Mouse (Mus musculus) small intestine, adult 2 months (tissue): ENCODE measurements around the gene Gm21992. TPM values are rescaled to one million over a fixed set of nuclear protein-coding genes. Genes with fewer than 3 reads are reported as not detected.
A peak's percentile ranks its signal among the peaks of the same experiment; 100 is the strongest.

Experiments
- H3K27ac ChIP-seq: fragments of 200-500 bp; 2 replicates; pipeline ENCODE4 v1.5.1; 2012; ENCODE audit warnings: low read depth, low read length, control low read depth, inconsistent platforms; ENCODE audit not compliant: insufficient read depth
- H3K27me3 ChIP-seq: fragments of 200-500 bp; 2 replicates; pipeline ENCODE4 v1.6.1; 2012; ENCODE audit warnings: mild to moderate bottlenecking, moderate library complexity, low read length, inconsistent platforms; ENCODE audit not compliant: control insufficient read depth, insufficient read depth
- H3K36me3 ChIP-seq: fragments of 200-500 bp; 2 replicates; pipeline ENCODE4 v1.6.1; 2012; ENCODE audit warnings: mild to moderate bottlenecking, low read length, control low read depth, inconsistent platforms; ENCODE audit not compliant: control insufficient read depth, insufficient read depth
- H3K4me1 ChIP-seq: fragments of 200-500 bp; 2 replicates; pipeline ENCODE4 v1.6.1; 2012; ENCODE audit warnings: low read length, inconsistent platforms, mixed read lengths; ENCODE audit not compliant: control insufficient read depth, insufficient read depth, insufficient read length
- H3K4me3 ChIP-seq: fragments of 200-500 bp; 2 replicates; pipeline ENCODE4 v1.5.1; 2012; ENCODE audit warnings: low read depth, mild to moderate bottlenecking, control low read depth, inconsistent platforms, low read length, moderate library complexity
- CTCF ChIP-seq: fragments of 200-500 bp; IDR thresholded peaks from 2 replicates; pipeline ENCODE4 v1.5.1; 2012; ENCODE audit warnings: low read depth, mild to moderate bottlenecking, control low read depth, inconsistent platforms, low read length, moderate library complexity, mixed read lengths; ENCODE audit not compliant: insufficient replicate concordance, insufficient read length; ENCODE audit errors: extremely low read depth
- POLR2A ChIP-seq: fragments of 200-500 bp; IDR thresholded peaks from 2 replicates; pipeline ENCODE4 v1.6.1; 2012; ENCODE audit warnings: low read depth, mild to moderate bottlenecking, control low read depth, inconsistent platforms, low read length, moderate library complexity
- WGBS: fragments of 180-500 bp; shearing (Covaris S2); methylation state at CpG from one replicate; pipeline ENCODE4 v1.1.7; 2018; 5-methylcytosine and 5-hydroxymethylcytosine counted together
- polyA plus RNA-seq: library from polyadenylated mRNA; depleted of rRNA; stranded (reverse); fragments of >200 nt; gene quantifications from 2 replicates; pipeline ENCODE4 v1.2.3, GENCODE M21; 2012

Gm21992 gene
- polyA plus RNA-seq, 1 experiment: 19.1 TPM

- TF ChIP-seq POLR2A (no peak), CTCF (no peak)
- 81% methylated on average over 10 of the region's 10 CpGs for WGBS
- Histone ChIP-seq H3K36me3 (no peaks in the 10 kb centered on the region), H3K27me3 (no peaks in the 10 kb centered on the region), H3K4me1 (no peaks in the 10 kb centered on the region), H3K4me3 (no peak overlapping the region), H3K27ac (no peak overlapping the region)
These were observed 69.9 kb downstream of the Gm21992 start for GRCm38 (mm10) chr19:4741482-4741881.

GRCm38 (mm10) chr19:4739762-4740161 lies 71.7 kb downstream of the Gm21992 start:
- no peak overlapping the region for H3K4me3 ChIP-seq
- H3K4me1 ChIP-seq: no peaks in the 10 kb centered on the region
- H3K27ac ChIP-seq: no peak overlapping the region
- 90% methylated on average over 5 of the region's 5 CpGs for WGBS
- H3K36me3 ChIP-seq: no peaks in the 10 kb centered on the region
- no peaks in the 10 kb centered on the region for H3K27me3 ChIP-seq
- TF ChIP-seq POLR2A: no peak
- TF ChIP-seq CTCF: no peak

- H3K36me3 ChIP-seq: no peaks in the 10 kb centered on the region
- TF ChIP-seq POLR2A: no peak
- TF ChIP-seq CTCF: no peak
- WGBS: 94% methylated on average over 11 of the region's 11 CpGs
These were observed 72.4 kb downstream of the Gm21992 start for GRCm38 (mm10) chr19:4739053-4739452.

GRCm38 (mm10) chr19:4737866-4738265 lies 73.5 kb downstream of the Gm21992 start:
- Histone ChIP-seq H3K4me3 (no peak overlapping the region), H3K4me1 (no peaks in the 10 kb centered on the region), H3K36me3 (no peaks in the 10 kb centered on the region), H3K27me3 (no peaks in the 10 kb centered on the region), H3K27ac (no peak overlapping the region)
- 81% methylated on average over 13 of the region's 13 CpGs for WGBS
- TF ChIP-seq CTCF (no peak), POLR2A (no peak)

More at GRCm38 (mm10) chr19:4739053-4739452, 72.4 kb downstream of the Gm21992 start:
- Histone ChIP-seq H3K4me1 (no peaks in the 10 kb centered on the region), H3K27ac (no peak overlapping the region), H3K4me3 (no peak overlapping the region), H3K27me3 (no peaks in the 10 kb centered on the region)

GRCm38 (mm10) chr19:4733052-4733451 lies 78.4 kb downstream of the Gm21992 start:
- H3K27ac ChIP-seq: no peak overlapping the region
- H3K36me3 ChIP-seq: no peaks in the 10 kb centered on the region
- H3K27me3 ChIP-seq: no peaks in the 10 kb centered on the region
- no peak for TF ChIP-seq POLR2A
- TF ChIP-seq CTCF: no peak
- H3K4me3 ChIP-seq: no peak overlapping the region
- WGBS: 77% methylated on average over 3 of the region's 3 CpGs
- no peaks in the 10 kb centered on the region for H3K4me1 ChIP-seq

GRCm38 (mm10) chr19:4729186-4729585 lies 82.2 kb downstream of the Gm21992 start:
- H3K4me1 ChIP-seq: no peaks in the 10 kb centered on the region
- no peak overlapping the region for H3K4me3 ChIP-seq
- TF ChIP-seq CTCF (no peak), POLR2A (no peak)
- H3K27ac ChIP-seq: no peak overlapping the region
- 78% methylated on average over 9 of the region's 9 CpGs for WGBS
- H3K36me3 ChIP-seq: no peaks in the 10 kb centered on the region
- no peaks in the 10 kb centered on the region for H3K27me3 ChIP-seq

GRCm38 (mm10) chr19:4720671-4721244 lies 90.7 kb downstream of the Gm21992 start:
- H3K36me3 ChIP-seq: no peaks in the 10 kb centered on the region
- peak overlapping the region; percentile 50 for H3K4me3 ChIP-seq
- WGBS: 15% methylated on average over 11 of the region's 11 CpGs
- H3K4me1 ChIP-seq: peaks cover 4% of the 10 kb centered on the region
- no peaks in the 10 kb centered on the region for H3K27me3 ChIP-seq
- no peak for TF ChIP-seq POLR2A
- TF ChIP-seq CTCF: no peak
- no peak overlapping the region for H3K27ac ChIP-seq
